ENCODE assay signal across 12 mouse cellular contexts in the genomic region with DNA sequence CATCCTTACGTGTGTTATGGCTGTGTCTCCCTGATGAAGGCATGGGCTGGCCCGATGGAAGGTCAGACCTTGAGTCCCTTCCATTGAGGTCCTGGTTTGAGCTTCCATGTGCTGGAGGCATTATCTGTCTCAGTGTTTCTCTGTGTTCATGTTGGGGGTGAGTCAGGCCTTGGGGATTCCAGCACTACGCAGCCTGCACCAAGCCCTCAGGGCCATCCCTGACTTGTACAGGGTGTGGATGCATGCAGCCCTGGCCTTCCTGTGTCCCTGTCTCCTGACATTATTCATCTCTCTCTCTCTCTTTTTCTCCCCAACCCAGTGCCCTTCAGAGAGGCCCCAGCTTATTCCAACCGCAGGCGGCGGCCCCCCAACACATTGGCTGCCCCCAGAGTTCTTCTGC.
"Had no signal": no experiment of that assay in that cellular context is flagged by ENCODE, and none has a peak within 500 bp of the region (broad histone marks: within the 10 kb centered on the region; RNA-seq: fewer than 3 reads in every experiment).

No protein-coding gene starts in this region.

- DNase-seq: lung, embryonic 14.5 days; lung, postnatal 10 days; lung, postnatal 4 days; midbrain, embryonic 14.5 days; retina, postnatal 1 day; right cerebral cortex, adult 18-20 months; right cerebral cortex, postnatal 25 days; right cerebral cortex, postnatal 4 days; spleen, adult 18-20 months; thymus, adult 18-20 months; thymus, postnatal 14 days; thymus, postnatal 36 days had no signal
